Mouse (Mus musculus) inflammation-experienced regulatory T-cells, adult 6 months (primary cell): ENCODE results near the gene Xrcc4. TPM values are rescaled to one million over a fixed set of nuclear protein-coding genes. Genes with fewer than 3 reads are reported as not detected.
"Not testable (repeated sequence)": the region's sequence is repeated elsewhere in the genome, so short reads cannot be mapped to it uniquely, and the experiment has no call there.

Source experiments
- ATAC-seq: one replicate; pipeline ENCODE4 v1.8.0; 2017
- polyA plus RNA-seq, 3 experiments: library from polyadenylated mRNA; unstranded; fragments of 100-300 nt; shearing (Covaris generic); gene quantifications; one replicate each; pipeline ENCODE4 v1.2.1; 2017

The Xrcc4 gene
- polyA plus RNA-seq: 10 to 100 TPM; 24.7 to 33.9 (median 30.0) TPM

GRCm38 (mm10) chr13:90088962-90089824 lies at the start of gene Xrcc4, which contains the start of gene Tmem167:
TSS of gene Xrcc4 (minus strand) at chr13:90089608.
TSS of gene Tmem167 (plus strand) at chr13:90089123.
- peak; percentile 98 for ATAC-seq

- no peak for ATAC-seq
These were observed 46.9 kb upstream of the Xrcc4 start for GRCm38 (mm10) chr13:90136156-90136910.

DNA sequence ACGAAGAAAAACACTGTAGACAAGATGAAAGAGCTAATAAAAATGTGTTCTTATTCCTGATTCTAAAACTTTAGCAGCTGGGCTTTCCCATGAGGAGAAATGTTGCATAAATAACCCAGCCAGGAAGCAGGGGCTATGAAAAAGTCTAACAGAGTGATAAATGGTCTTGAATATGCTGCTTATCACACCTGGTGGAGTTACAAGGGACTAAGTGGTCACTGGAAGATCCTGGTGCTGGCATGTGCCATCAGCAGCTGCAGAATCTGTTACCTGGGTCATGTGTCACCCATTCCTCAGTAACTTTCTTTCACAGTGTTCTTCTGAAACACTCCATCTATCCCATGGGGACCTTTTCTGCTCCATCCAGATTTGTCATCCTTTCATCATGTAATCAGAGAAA lies 22.3 kb upstream of the Xrcc4 start:
- no peak for ATAC-seq

- ATAC-seq: not testable (repeated sequence)
These were observed 19.3 kb upstream of the Xrcc4 start for GRCm38 (mm10) chr13:90108746-90109145.

GRCm38 (mm10) chr13:90106139-90106538 lies 16.7 kb upstream of the Xrcc4 start:
- ATAC-seq: no peak

DNA sequence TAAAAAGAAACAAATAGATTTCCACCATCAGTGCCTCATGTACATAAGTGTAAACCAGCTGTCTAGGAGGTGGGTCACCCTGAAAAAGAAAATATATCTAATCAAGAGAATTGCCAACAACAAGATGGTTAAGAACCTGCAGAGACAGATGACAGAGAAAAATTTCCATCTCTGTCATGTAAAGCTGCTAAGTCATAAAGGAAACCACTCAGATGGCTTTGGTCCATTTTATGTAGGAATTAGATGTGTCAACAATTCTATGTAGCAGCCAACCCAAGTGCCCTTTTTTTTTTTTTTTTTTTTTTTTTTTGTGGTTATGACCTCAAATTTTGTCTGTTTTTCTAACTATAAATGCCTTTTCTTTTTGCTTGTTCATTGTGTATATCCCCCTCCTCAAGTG lies 12.1 kb upstream of the Xrcc4 start:
- ATAC-seq: no peak

- ATAC-seq: no peak
These were observed 396 bp upstream of the Xrcc4 start for GRCm38 (mm10) chr13:90089825-90090183.

DNA sequence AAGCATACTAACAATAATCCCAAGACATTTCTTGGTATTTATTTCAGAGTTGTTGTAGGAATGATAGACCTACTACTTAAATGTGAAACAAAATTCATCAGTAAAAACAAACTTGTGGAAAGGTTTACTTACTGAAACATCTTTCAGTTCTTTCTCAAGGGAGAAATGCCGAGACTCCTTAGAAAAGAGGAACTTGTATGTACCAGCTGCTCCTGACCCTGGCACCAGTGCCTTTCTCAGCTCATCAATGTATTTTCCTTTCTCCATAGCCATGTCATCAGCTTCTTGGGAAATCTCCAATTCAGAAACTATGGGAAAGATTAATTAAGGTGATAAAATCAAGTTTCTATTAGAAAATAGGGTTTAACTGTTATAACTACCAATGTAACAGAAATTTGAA lies 27.5 kb downstream of the Xrcc4 start:
- no peak for ATAC-seq

- ATAC-seq: no peak
These were observed 37.0 kb downstream of the Xrcc4 start for GRCm38 (mm10) chr13:90052408-90052807.

DNA sequence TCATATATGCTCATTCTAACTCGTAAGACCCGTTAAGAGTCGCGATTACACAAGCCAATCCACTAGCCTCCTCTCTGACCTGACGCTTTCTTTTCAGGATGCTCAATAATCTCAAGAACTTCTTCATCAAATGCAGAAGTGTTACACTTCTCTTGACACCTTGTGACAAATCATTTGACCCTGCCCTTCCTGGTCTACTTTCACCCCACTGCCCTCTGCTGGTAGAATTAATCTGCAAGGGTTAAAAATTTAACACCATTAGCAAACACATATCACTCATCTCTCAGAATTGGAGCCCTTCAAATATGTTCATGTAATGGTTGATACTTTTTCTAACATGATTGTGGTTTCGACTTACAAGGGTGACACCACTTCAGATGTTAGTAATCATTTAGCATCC lies 37.7 kb downstream of the Xrcc4 start:
- no peak for ATAC-seq

DNA sequence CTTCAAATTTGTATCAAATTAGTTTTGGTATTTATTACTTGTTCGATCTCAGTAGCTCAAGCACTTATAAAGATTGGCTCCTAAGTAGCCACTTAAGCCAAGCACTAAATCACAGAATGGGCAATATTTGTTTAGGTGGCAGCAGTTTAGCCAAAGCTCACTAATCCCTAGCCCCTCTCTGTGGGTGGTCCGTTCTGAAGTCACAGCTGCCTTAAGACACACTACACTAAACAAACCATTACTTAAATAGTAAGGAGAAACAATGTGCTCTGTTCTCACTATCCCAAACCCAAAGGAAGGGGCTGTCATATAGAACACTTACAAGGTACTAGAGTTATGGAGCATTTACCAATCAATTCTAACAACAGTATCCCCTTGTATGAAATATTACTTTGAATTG lies 49.8 kb downstream of the Xrcc4 start:
- ATAC-seq: no peak

GRCm38 (mm10) chr13:90032977-90033376 lies 56.4 kb downstream of the Xrcc4 start:
- no peak for ATAC-seq

- ATAC-seq: no peak
These were observed 56.9 kb downstream of the Xrcc4 start for GRCm38 (mm10) chr13:90032523-90032922.

GRCm38 (mm10) chr13:90030911-90031310 lies 58.5 kb downstream of the Xrcc4 start:
- ATAC-seq: no peak

- ATAC-seq: no peak
These were observed 76.8 kb downstream of the Xrcc4 start for GRCm38 (mm10) chr13:90012620-90013019.

DNA sequence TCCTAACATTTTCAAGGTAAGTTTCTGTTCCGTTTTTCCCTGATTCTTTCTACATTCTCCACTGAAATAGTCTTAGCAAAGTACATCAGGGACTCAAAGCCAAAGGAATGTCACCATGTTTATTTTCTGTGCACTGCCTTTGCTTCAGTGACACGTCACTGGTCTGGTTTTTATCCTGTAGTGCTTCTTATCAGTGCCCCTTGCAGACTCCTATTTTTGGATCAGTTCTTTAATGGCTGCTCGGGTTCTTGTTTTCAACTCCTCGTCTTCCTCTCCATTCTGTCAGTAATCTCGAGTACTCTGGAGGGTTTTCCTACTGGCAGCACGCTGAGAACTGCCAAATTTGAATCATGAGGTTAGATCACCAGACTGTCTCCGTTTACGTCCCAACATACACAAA lies 77.2 kb downstream of the Xrcc4 start:
- ATAC-seq: no peak

- ATAC-seq: no peak
These were observed 78.3 kb downstream of the Xrcc4 start for GRCm38 (mm10) chr13:90011129-90011528.

DNA sequence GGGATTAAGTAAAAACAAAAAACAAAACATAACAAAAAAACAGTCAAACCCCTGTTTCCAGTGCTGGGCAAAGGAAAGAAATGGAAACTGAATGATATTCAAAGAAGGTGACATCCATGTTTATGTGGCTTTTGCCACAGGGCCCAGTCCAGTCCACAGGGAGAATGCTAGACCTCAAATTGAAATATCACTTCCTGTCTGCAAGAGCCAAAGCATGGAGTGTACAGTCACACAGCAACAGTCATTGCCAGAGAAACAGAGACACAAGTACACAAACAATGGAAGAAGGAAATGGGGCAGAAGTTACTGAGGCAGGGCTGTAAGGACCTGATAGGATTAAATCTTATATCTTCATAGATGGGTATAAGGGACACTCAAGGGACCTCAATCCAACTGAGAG lies 79.6 kb downstream of the Xrcc4 start:
- no peak for ATAC-seq

GRCm38 (mm10) chr13:90005561-90005960 lies 83.8 kb downstream of the Xrcc4 start:
- ATAC-seq: no peak

DNA sequence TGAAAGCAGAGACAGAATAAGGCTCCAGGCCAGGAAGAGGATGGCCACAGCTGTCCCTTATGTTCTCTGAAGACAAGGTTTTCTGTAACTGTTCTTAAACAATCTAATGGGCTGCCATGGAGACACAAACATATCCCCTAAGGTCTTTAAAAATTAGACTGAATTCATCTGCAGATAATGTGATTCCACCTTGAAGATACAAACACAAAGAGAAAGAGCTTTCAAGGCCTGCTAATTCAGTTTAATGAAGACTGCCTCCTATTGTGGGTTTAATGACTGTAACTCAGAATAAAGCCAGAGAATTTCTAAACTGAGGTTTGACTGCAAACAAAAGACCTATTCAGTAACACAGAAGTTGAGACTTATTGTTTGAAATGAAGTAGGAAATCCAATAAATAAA lies 91.9 kb downstream of the Xrcc4 start:
- no peak for ATAC-seq

- ATAC-seq: no peak
These were observed 103.3 kb downstream of the Xrcc4 start for GRCm38 (mm10) chr13:89986087-89986486.

DNA sequence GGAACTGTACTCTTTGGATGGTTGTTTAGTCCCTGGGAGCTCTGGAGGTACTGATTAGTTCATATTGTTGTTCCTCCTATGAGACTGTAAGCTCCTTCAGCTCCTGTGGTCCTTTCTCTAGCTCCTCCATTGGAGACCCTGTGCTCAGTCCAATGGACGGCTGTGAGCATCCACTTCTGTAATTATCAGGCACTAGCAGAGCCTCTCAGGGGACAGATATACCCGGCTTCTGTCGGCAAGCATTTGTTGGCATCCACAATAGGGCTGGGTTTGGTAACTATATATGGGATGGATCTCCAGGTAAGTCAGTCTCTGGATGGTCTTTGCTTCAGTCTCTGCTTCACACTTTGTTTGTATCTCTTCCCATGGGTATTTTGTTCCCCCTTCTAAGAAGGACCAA lies 118.5 kb downstream of the Xrcc4 start:
- no peak for ATAC-seq

- no peak for ATAC-seq
These were observed 120.7 kb downstream of the Xrcc4 start for GRCm38 (mm10) chr13:89968671-89969070.

DNA sequence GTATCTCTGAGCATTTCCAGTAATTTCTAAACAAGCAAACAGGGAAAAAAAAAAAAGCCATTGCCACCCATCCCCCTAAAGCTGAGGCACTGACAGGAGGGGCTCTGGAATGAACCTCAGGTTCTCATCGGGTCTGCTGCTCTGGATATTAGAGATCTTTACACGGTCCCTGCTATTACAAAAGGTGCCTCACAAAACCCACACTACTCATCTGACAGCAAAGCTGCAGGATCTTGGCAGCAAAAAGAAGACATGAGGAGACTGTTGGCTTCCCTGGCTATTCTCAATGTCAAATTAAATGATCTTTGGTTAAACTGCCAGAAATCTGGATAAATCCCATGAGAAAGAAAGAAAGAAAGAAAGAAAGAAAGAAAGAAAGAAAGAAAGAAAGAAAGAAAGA lies 145.1 kb downstream of the Xrcc4 start:
- ATAC-seq: no peak
